Mouse (Mus musculus): ENCODE measurements around the gene Angel1. TPM values are rescaled to one million over a fixed set of nuclear protein-coding genes. Genes with fewer than 3 reads are reported as not detected.

Gene Angel1
- total and polyA plus RNA-seq, 2 experiments: 1.1 to 5.2 TPM

- 52% methylated on average over 13 of the region's 13 CpGs for WGBS
- TF ChIP-seq CTCF (IDR thresholded peaks at IDR 0.05; ENCODE audit: low read depth, low read length) (no peak), POLR2A (IDR thresholded peaks at IDR 0.05; ENCODE audit: extremely low read depth, insufficient read depth, low read length) (no peak)
- no peaks in the 10 kb centered on the region for H3K36me3 ChIP-seq (ENCODE audit: control insufficient read depth, insufficient read depth, low read length)
- no peak for DNase-seq (ENCODE audit: extremely low read depth, low read depth, low spot score)
- H3K27ac ChIP-seq (replicated peaks; ENCODE audit: insufficient read depth, low read depth, low read length): no peak overlapping the region
- no peaks in the 10 kb centered on the region; the same call in 1 of the 2 replicates for H3K4me1 ChIP-seq (ENCODE audit: control insufficient read depth, insufficient read depth, low read length)
- no peak overlapping the region for H3K9ac ChIP-seq (ENCODE audit: low read depth, low read length)
- H3K4me3 ChIP-seq (ENCODE audit: insufficient read depth, low read depth, low read length): no peak overlapping the region
- H3K27me3 ChIP-seq (ENCODE audit: control insufficient read depth, insufficient read depth, low read length): no peaks in the 10 kb centered on the region
- H3K79me2 ChIP-seq (ENCODE audit: control insufficient read depth, insufficient read depth, low read length): no peaks in the 10 kb centered on the region
These were observed 39.5 kb downstream of the Angel1 start for GRCm38 (mm10) chr12:86686551-86687330.

- no peak overlapping the region for H3K4me3 ChIP-seq (ENCODE audit: insufficient read depth, low read depth, low read length)
- H3K4me1 ChIP-seq (ENCODE audit: control insufficient read depth, insufficient read depth, low read length): no peaks in the 10 kb centered on the region; the same call in 1 of the 2 replicates
- no peaks in the 10 kb centered on the region for H3K79me2 ChIP-seq (ENCODE audit: control insufficient read depth, insufficient read depth, low read length)
- TF ChIP-seq CTCF (IDR thresholded peaks at IDR 0.05; ENCODE audit: low read depth, low read length): no peak
- no peak for TF ChIP-seq POLR2A (IDR thresholded peaks at IDR 0.05; ENCODE audit: extremely low read depth, insufficient read depth, low read length)
- H3K27me3 ChIP-seq (ENCODE audit: control insufficient read depth, insufficient read depth, low read length): no peaks in the 10 kb centered on the region
- H3K9ac ChIP-seq (ENCODE audit: low read depth, low read length): no peak overlapping the region
- DNase-seq (ENCODE audit: extremely low read depth, low read depth, low spot score): no peak
- no peak overlapping the region for H3K27ac ChIP-seq (replicated peaks; ENCODE audit: insufficient read depth, low read depth, low read length)
- H3K36me3 ChIP-seq (ENCODE audit: control insufficient read depth, insufficient read depth, low read length): no peaks in the 10 kb centered on the region
- WGBS: 81% methylated on average over 9 of the region's 9 CpGs
These were observed 41.0 kb downstream of the Angel1 start for GRCm38 (mm10) chr12:86685275-86685674.

DNA sequence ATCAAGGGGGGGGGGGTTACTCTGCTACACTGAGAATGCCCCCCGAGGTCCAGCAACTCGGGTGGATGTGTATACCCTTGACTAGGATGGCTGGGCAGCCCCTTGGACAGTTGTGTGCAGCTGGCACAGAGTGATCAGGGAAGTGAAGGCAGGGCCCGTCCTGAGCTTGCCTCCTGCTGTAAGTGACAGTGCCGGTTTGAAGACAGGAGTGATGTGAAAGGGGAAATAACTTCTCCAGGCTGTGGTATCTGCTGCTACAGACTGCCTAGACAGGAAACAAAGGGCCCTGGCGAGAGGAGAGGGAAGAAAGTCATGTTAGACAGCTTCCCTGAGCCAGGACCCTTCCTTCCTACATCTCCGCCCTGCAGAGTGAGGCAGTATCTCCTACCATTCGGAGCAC lies 42.6 kb downstream of the Angel1 start:
- TF ChIP-seq POLR2A (IDR thresholded peaks at IDR 0.05; ENCODE audit: extremely low read depth, insufficient read depth, low read length) (no peak), CTCF (IDR thresholded peaks at IDR 0.05; ENCODE audit: low read depth, low read length) (no peak)
- H3K9ac ChIP-seq (ENCODE audit: low read depth, low read length): no peak overlapping the region
- no peak for DNase-seq (ENCODE audit: extremely low read depth, low read depth, low spot score)
- H3K79me2 ChIP-seq (ENCODE audit: control insufficient read depth, insufficient read depth, low read length): no peaks in the 10 kb centered on the region
- no peaks in the 10 kb centered on the region for H3K36me3 ChIP-seq (ENCODE audit: control insufficient read depth, insufficient read depth, low read length)
- no peak overlapping the region for H3K4me3 ChIP-seq (ENCODE audit: insufficient read depth, low read depth, low read length)
- peaks cover 11% of the 10 kb centered on the region; the same call in 1 of the 2 replicates for H3K27me3 ChIP-seq (ENCODE audit: control insufficient read depth, insufficient read depth, low read length)
- WGBS: 61% methylated on average over 7 of the region's 7 CpGs
- H3K4me1 ChIP-seq (ENCODE audit: control insufficient read depth, insufficient read depth, low read length): no peaks in the 10 kb centered on the region; the same call in 1 of the 2 replicates
- no peak overlapping the region for H3K27ac ChIP-seq (replicated peaks; ENCODE audit: insufficient read depth, low read depth, low read length)

GRCm38 (mm10) chr12:86682178-86682577 lies 44.1 kb downstream of the Angel1 start:
- WGBS: 71% methylated on average over 8 of the region's 8 CpGs

GRCm38 (mm10) chr12:86681626-86682025 lies 44.6 kb downstream of the Angel1 start:
- Histone ChIP-seq H3K9ac (ENCODE audit: low read depth, low read length) (no peak overlapping the region), H3K4me3 (ENCODE audit: insufficient read depth, low read depth, low read length) (no peak overlapping the region), H3K4me1 (ENCODE audit: control insufficient read depth, insufficient read depth, low read length) (no peaks in the 10 kb centered on the region; the same call in 1 of the 2 replicates), H3K36me3 (ENCODE audit: control insufficient read depth, insufficient read depth, low read length) (no peaks in the 10 kb centered on the region), H3K27ac (replicated peaks; ENCODE audit: insufficient read depth, low read depth, low read length) (no peak overlapping the region), H3K79me2 (ENCODE audit: control insufficient read depth, insufficient read depth, low read length) (no peaks in the 10 kb centered on the region), H3K27me3 (ENCODE audit: control insufficient read depth, insufficient read depth, low read length) (peaks cover 12% of the 10 kb centered on the region; the same call in 1 of the 2 replicates)
- TF ChIP-seq CTCF (IDR thresholded peaks at IDR 0.05; ENCODE audit: low read depth, low read length): no peak
- DNase-seq (ENCODE audit: extremely low read depth, low read depth, low spot score): no peak
- 82% methylated on average over 9 of the region's 9 CpGs for WGBS

More at GRCm38 (mm10) chr12:86682178-86682577, 44.1 kb downstream of the Angel1 start:
- no peak overlapping the region for H3K9ac ChIP-seq (ENCODE audit: low read depth, low read length)
- peaks cover 12% of the 10 kb centered on the region; the same call in 1 of the 2 replicates for H3K27me3 ChIP-seq (ENCODE audit: control insufficient read depth, insufficient read depth, low read length)
- no peak for TF ChIP-seq CTCF (IDR thresholded peaks at IDR 0.05; ENCODE audit: low read depth, low read length)
- no peak for TF ChIP-seq POLR2A (IDR thresholded peaks at IDR 0.05; ENCODE audit: extremely low read depth, insufficient read depth, low read length)
- no peak for DNase-seq (ENCODE audit: extremely low read depth, low read depth, low spot score)
- no peak overlapping the region for H3K4me3 ChIP-seq (ENCODE audit: insufficient read depth, low read depth, low read length)
- no peaks in the 10 kb centered on the region for H3K79me2 ChIP-seq (ENCODE audit: control insufficient read depth, insufficient read depth, low read length)
- no peaks in the 10 kb centered on the region for H3K36me3 ChIP-seq (ENCODE audit: control insufficient read depth, insufficient read depth, low read length)
- no peaks in the 10 kb centered on the region; the same call in 1 of the 2 replicates for H3K4me1 ChIP-seq (ENCODE audit: control insufficient read depth, insufficient read depth, low read length)
- H3K27ac ChIP-seq (replicated peaks; ENCODE audit: insufficient read depth, low read depth, low read length): no peak overlapping the region

All from liver, adult 2 months (tissue).